Mouse (Mus musculus) CD8-positive naive resting alpha-beta T cell, adult 2 months (primary cell): ENCODE measurements around the gene Bphl.

Experiments used
- DNase-seq, 2 experiments: peaks; one replicate each; pipeline ENCODE4 v3.0.0; 2022; ENCODE audit warnings: low read depth in 2 of 2, low spot score in 2 of 2

Bphl gene

GRCm38 (mm10) chr13:34037172-34038055 lies at the start of gene Bphl:
TSS of gene Bphl (plus strand) at chr13:34037597.
- DNase-seq, result peak; percentile 78 to 79

- DNase-seq, result no peak
Observed at GRCm38 (mm10) chr13:33989625-33990024, 47.8 kb upstream of the Bphl start.

GRCm38 (mm10) chr13:33995197-33995596 lies 42.2 kb upstream of the Bphl start:
- peak; percentile 37 to 47 for DNase-seq

DNA sequence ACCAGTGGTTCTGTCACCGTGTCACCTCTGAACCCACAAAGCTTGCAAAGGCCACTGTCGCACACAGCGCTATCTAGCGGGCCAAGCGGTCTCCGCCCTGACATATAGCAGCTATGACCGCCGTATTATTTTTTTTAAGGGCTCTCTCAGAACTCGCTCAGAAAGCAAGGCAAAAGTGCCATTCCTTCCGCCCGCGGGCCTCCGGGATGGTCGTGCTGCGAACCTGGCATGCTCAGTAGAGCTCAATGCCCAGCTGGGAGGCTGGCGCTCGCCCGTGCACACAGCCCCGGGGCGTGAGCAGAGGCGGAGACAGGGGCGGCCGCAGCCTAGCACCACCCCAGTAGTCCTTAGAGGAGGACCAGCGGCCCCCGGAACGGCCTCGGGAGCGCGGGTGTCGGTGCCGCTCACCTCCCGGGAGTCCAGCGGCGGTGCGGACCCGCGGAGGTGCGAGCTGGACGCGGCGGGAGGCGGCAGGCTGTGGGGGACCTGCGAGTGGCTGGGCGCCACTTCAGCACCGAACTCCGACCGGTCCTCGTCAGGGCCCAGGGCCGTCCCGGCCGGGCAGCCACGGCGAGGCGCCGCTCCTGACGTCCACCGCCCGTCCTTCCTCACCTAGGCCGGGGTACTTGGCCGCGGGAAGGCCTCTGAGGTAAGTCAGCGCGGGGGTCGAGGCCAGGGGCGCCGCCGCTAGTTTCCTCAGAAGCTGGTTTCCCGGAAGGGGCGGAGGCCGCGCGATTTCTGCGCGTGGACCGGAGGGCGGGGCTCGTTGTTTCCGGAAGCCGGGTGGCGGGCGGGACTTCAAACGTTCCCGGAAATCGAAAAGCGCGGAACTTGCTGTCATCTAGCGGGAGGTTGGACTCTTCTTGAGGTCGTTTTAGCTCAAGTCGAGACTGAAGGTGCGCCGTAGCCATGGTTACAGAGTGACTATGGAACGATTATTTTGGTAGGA lies 35.1 kb upstream of the Bphl start, which contains the start of the genes Ripk1 and Serpinb6a:
Gene Ripk1 (plus strand): TSS at position 306 of the 949 bp plus-strand sequence.
Gene Serpinb6a (minus strand): TSS at position 737 of the 949 bp plus-strand sequence.
- peak; percentile 90 to 94 for DNase-seq

DNA sequence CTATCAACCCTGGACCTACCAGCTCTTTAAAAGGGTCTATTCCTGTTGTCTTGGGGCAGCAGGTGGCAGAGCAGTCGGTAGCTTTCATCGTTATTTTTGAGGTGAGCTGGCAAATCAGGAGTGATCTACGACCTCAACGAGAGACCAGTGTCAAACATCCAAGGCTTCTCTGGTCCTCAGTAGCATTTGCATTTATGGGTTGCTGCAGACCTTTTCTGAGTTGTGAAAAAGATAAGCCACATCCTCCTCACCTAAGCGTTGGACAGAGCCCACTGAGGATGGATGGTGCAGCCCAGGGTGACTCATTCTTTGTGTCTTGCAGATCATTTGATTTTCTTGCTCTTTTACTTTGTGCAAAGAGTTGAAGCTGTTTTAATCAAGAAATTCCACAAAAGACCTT lies 34.3 kb upstream of the Bphl start:
- DNase-seq, result no peak

GRCm38 (mm10) chr13:34007234-34007633 lies 30.2 kb upstream of the Bphl start:
- no peak for DNase-seq

GRCm38 (mm10) chr13:34016927-34017569 lies 20.3 kb upstream of the Bphl start:
- no peak for DNase-seq

- DNase-seq, result no peak
Observed at GRCm38 (mm10) chr13:34018521-34018920, 18.9 kb upstream of the Bphl start.

GRCm38 (mm10) chr13:34021998-34022397 lies 15.4 kb upstream of the Bphl start:
- DNase-seq, result no peak

DNA sequence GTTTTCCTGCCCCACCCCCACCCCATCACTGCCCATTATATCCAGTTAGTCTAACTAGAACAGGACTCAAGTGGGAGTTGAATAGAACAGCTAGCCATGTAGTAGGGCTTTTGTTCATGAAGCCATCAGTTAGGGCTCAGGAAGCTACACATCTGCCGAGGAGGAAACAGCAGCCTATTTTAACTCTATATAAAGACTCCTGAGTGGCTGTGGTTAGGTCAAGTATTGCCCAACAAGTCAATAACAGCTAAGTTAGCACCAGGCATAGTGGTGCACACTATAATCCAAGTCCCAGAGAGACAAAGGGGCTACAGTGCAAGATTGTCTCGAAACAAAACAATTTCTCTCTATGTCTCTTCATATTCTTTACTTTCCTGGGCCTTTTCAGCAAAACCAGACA lies 5.4 kb upstream of the Bphl start:
- no peak for DNase-seq

GRCm38 (mm10) chr13:34035424-34035823 lies 2.0 kb upstream of the Bphl start:
- no peak for DNase-seq

DNA sequence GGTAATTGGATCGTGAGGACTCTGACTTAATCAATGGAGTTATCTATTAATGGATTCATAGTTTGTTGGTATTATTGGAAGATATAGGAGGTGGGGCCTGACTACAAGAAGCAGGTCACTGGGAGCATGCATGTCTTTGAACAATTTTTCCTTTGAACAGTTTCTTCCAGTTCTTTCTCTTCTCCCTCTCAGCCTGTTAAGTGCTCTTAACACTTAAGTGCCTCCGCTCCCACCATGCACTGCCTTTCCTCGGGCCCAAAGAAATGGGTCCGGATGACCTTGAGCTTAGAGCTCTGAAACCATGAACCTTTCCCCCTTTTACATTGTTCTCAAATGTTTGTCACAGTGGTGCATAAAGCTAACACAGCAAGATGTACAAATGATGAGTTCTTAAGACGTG lies 671 bp upstream of the Bphl start:
- DNase-seq, result no peak

- DNase-seq, result no peak
Observed at GRCm38 (mm10) chr13:34038056-34038432, 647 bp downstream of the Bphl start.

GRCm38 (mm10) chr13:34038901-34039341 lies 1.5 kb downstream of the Bphl start:
- no peak for DNase-seq

DNA sequence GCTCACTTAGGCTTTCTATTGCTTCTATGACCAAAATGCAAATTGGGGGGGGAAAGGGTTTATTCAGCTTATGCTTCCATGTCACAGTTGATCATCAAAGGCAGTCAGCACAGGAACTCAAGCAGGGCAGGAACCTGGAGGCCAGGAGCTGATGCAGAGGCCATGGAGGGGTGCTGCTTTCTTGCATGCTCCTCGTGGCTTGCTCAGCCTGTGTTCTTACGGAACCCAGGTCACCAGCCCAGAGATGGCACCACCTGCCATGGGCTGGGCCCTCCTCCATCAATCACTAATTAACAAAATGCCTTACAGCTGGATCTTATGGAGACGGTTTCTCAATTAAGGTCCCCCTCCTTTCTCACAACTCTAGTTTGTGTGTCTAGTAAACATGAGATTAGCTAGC lies 2.7 kb downstream of the Bphl start:
- no peak for DNase-seq

DNA sequence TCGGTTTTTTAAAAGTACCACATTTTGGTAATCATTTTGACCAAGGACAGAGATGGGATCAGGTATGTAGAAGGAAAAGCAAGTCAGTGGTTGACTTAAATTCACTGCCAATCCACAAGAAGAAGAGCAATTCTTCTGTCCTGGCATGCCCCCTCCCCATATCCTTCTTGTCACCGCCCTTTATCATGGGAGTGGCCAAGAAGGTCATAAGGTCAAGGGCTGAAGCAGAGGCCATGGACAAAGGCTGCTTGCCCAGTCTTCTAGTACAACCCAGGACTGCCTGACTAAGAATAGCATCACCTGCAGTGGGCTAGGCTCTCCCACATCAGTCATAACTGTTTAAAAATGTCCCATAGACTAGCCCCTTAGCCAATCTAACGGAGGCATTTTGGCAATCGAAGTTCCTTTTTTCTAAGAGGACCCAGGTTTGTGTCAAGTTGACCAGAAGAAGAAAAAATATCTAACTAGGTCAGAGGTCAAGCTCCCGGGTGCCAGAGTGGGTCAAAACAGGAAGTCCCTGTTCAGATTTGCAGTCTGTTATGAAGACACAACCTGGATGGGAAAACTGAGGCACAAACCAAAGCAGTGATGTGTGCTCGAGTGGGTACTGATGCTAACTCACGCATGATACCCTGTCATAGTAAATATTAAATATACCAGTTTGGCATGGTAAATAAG lies 6.5 kb downstream of the Bphl start:
- no peak for DNase-seq

- no peak for DNase-seq
Observed at GRCm38 (mm10) chr13:34045511-34046249, 8.3 kb downstream of the Bphl start.

- DNase-seq, result peak; percentile 54 to 65
Observed at GRCm38 (mm10) chr13:34046421-34047012, 9.1 kb downstream of the Bphl start.

DNA sequence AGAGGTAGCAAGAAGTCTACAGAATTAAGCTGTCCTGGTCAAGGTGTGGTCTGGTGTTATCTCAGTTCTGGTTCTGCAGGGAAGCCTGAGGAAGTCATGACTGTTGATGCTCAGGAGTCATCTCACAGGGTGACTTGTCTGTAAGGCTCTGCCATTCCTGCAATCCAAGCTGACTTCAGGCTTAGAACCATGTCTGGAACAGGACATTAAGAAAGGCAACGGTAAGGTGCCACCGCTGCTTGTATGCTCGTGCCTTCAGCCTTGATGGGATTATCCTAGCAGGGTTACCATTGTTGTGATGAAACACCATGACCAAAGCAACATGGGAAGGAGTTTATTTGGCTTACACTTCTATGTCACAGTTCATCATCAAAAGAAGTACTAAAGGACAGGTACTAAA lies 10.1 kb downstream of the Bphl start:
- no peak for DNase-seq
